ENCODE assay signal across 32 mouse cellular contexts in the genomic region with DNA sequence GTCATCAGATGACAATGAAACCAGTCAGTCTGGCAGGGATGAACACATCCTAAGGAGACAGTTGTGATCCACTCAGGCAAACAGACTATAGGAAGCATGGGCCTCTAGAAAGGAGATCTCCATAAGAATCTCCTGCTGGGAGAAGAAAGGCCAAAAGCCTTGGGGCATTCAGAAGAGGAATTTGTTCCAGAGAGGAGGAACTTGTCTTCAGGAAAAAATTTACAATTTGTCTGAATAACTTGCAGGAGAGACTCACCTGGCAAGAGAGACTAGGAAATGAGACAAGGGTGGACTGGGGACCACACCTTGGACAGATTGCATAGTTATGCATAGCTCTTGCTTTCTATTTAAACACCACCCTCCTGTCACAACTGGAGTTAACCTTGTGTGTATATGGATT.
"Had no signal": no experiment of that assay in that cellular context is flagged by ENCODE, and none has a peak within 500 bp of the region (broad histone marks: within the 10 kb centered on the region; RNA-seq: fewer than 3 reads in every experiment).

No protein-coding gene starts in this region.

- H3K4me2 ChIP-seq: limb, embryonic 12.5 days; limb, embryonic 13.5 days; limb, embryonic 15.5 days; liver, embryonic 11.5 days; liver, embryonic 12.5 days; liver, embryonic 13.5 days; liver, embryonic 15.5 days; lung, embryonic 14.5 days; lung, embryonic 15.5 days; midbrain, embryonic 11.5 days; midbrain, embryonic 12.5 days; midbrain, embryonic 13.5 days; midbrain, embryonic 15.5 days; neural tube, embryonic 12.5 days; neural tube, embryonic 13.5 days had no signal

- DNase-seq: left cerebral cortex, postnatal 4 days; liver; liver, embryonic 13.5 days; liver, postnatal 0 days; lung, adult 2 months; lung, embryonic 14.5 days; lung, postnatal 10 days; lung, postnatal 14 days; lung, postnatal 36 days; lung, postnatal 4 days; midbrain, embryonic 14.5 days had no signal

- H3K4me1 ChIP-seq: limb, embryonic 10.5 days; limb, embryonic 12.5 days; limb, embryonic 13.5 days; limb, embryonic 15.5 days; liver, embryonic 15.5 days; lung, embryonic 15.5 days; midbrain, embryonic 12.5 days; midbrain, embryonic 13.5 days; midbrain, embryonic 15.5 days; neural tube, embryonic 12.5 days; neural tube, embryonic 13.5 days had no signal

- H3K4me3 ChIP-seq: limb, embryonic 10.5 days; limb, embryonic 12.5 days; limb, embryonic 13.5 days; limb, embryonic 15.5 days; liver, embryonic 12.5 days; liver, embryonic 13.5 days; liver, embryonic 15.5 days; lung, embryonic 15.5 days; megakaryocyte, embryonic 14.5 days; midbrain, embryonic 10.5 days; midbrain, embryonic 12.5 days; midbrain, embryonic 13.5 days; midbrain, embryonic 15.5 days; myocyte; neural tube, embryonic 12.5 days; neural tube, embryonic 13.5 days had no signal

- H3K27ac ChIP-seq: limb, embryonic 10.5 days; limb, embryonic 12.5 days; limb, embryonic 13.5 days; limb, embryonic 15.5 days; liver, embryonic 12.5 days; liver, embryonic 13.5 days; liver, embryonic 14.5 days; liver, embryonic 15.5 days; lung, embryonic 15.5 days; macrophage; midbrain, embryonic 10.5 days; midbrain, embryonic 12.5 days; midbrain, embryonic 13.5 days; midbrain, embryonic 15.5 days; neural tube, embryonic 12.5 days; neural tube, embryonic 13.5 days had no signal

- H3K9ac ChIP-seq: limb, embryonic 12.5 days; limb, embryonic 13.5 days; limb, embryonic 15.5 days; liver, embryonic 12.5 days; liver, embryonic 13.5 days; liver, embryonic 14.5 days; liver, embryonic 15.5 days; liver, postnatal 0 days; lung, embryonic 14.5 days; lung, embryonic 15.5 days; midbrain, embryonic 12.5 days; midbrain, embryonic 13.5 days; midbrain, embryonic 15.5 days; neural tube, embryonic 12.5 days; neural tube, embryonic 13.5 days had no signal

- H3K36me3 ChIP-seq: limb, embryonic 10.5 days; limb, embryonic 12.5 days; limb, embryonic 13.5 days; limb, embryonic 15.5 days; liver, embryonic 12.5 days; liver, embryonic 13.5 days; liver, embryonic 15.5 days; lung, embryonic 15.5 days; midbrain, embryonic 10.5 days; midbrain, embryonic 12.5 days; midbrain, embryonic 13.5 days; midbrain, embryonic 15.5 days; neural tube, embryonic 12.5 days; neural tube, embryonic 13.5 days had no signal

- ATAC-seq: liver, embryonic 12.5 days; liver, postnatal 0 days; lung, postnatal 0 days; midbrain, embryonic 13.5 days; midbrain, embryonic 15.5 days; midbrain, embryonic 16.5 days had no signal

- H3K27me3 ChIP-seq: limb, embryonic 12.5 days; limb, embryonic 13.5 days; limb, embryonic 15.5 days; liver, embryonic 12.5 days; liver, embryonic 13.5 days; liver, embryonic 15.5 days; lung, embryonic 15.5 days; megakaryocyte, embryonic 14.5 days; midbrain, embryonic 12.5 days; midbrain, embryonic 13.5 days; midbrain, embryonic 15.5 days; neural tube, embryonic 12.5 days; neural tube, embryonic 13.5 days had no signal

- H3K9me3 ChIP-seq: limb, embryonic 10.5 days; limb, embryonic 12.5 days; limb, embryonic 13.5 days; limb, embryonic 15.5 days; liver, embryonic 12.5 days; liver, embryonic 13.5 days; liver, embryonic 15.5 days; lung, embryonic 15.5 days; megakaryocyte, embryonic 14.5 days; midbrain, embryonic 10.5 days; midbrain, embryonic 12.5 days; midbrain, embryonic 13.5 days; midbrain, embryonic 15.5 days; neural tube, embryonic 12.5 days; neural tube, embryonic 13.5 days had no signal
